Mouse (Mus musculus) liver, adult (tissue): ENCODE measurements around the gene Apbb2.

Experiments used
- GATA4 ChIP-seq: IDR thresholded peaks from 2 replicates; pipeline ENCODE4 v1.6.1; 2014; ENCODE audit warnings: mild to moderate bottlenecking, low read length; ENCODE audit not compliant: insufficient replicate concordance

Gene Apbb2

DNA sequence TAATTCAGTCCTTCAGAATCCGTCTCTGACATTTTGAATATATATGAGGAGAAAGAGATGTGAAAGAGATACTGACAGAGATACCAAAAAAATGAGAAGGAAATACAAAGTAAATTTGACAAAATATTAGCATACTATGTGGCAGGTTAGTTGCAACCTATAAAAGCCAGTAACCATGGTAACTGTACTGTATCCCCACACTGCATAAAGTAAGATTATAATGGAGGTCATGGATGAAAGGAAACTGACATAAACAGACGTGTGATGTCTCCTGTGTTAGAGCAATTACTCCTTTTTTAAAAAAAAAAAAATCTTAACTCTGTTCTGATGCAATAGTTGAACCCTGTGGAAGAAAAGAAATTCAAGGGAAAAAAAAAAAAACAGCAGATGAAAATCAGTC, 97.3 kb downstream of the Apbb2 start:
- TF ChIP-seq GATA4: no peak

GRCm38 (mm10) chr5:66519511-66519910, 99.1 kb downstream of the Apbb2 start:
- no peak for TF ChIP-seq GATA4

DNA sequence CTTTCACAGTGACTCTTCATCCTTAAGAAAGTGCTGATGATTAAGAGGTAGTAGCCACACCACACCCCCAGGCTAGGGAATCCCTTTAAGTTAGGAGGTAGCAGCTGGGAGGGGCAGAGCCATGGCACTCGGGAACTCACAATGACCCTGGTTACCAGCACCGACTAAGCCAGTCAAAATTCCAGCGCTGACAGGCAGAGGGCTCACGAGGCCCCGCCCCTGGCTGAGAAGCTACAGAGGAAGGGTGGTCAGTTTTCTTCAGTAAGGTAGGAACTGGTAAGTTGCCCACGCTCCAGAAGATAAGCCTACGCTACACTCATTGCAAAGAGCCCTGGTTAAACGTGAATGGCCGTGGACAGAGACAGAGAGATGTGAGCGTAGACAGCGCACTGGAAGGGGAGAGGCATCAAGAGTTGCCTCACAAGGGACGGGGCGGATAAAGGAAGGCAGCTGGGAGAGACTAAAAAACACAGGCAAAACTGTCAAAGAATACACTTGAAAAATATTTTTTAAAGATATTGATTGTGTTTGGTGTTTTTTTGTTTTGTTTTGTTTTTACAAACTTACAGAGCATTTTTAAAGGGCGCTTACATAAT, 100.1 kb downstream of the Apbb2 start:
- no peak for TF ChIP-seq GATA4

GRCm38 (mm10) chr5:66517503-66517902, 101.1 kb downstream of the Apbb2 start:
- TF ChIP-seq GATA4: no peak

- no peak for TF ChIP-seq GATA4
Measured at GRCm38 (mm10) chr5:66516311-66516710, 102.3 kb downstream of the Apbb2 start.

DNA sequence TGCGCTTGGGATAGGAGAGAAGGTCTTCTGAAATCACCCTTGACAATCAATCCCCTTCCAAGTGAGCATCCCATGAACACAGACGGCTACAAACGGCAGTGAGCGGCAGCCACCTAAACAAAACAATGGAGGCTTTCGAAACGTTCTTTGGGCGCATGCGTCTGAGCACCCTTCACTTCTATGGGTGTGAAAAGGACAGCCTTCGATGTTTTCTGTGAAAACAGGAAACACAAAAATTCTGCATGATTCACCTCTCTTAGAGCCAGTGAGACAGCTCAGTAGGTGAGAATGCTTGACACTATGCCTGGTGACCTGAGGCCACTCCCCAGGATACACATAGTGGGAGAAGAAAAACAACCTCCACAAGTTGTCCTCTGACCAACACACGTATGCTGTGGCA, 103.3 kb downstream of the Apbb2 start:
- no peak for TF ChIP-seq GATA4

DNA sequence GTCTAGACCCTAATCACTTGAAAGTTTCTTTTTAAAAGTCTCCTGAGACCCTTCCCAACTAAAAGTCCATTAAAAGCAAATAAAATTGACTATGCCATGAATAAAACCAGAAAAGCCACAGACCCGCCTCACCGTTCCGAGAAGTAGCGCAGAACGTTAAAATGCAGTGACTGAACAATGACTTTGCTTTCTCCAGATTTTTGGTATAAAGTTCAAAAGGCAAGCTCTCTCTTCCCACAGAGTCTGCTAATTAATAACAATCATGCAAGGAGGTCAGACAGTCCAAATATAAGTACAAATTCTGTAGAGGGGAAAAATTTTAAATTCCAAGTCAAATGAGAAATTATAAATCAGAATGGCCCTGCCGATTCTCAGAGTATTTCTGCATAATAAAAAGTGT, 103.9 kb downstream of the Apbb2 start:
- no peak for TF ChIP-seq GATA4

DNA sequence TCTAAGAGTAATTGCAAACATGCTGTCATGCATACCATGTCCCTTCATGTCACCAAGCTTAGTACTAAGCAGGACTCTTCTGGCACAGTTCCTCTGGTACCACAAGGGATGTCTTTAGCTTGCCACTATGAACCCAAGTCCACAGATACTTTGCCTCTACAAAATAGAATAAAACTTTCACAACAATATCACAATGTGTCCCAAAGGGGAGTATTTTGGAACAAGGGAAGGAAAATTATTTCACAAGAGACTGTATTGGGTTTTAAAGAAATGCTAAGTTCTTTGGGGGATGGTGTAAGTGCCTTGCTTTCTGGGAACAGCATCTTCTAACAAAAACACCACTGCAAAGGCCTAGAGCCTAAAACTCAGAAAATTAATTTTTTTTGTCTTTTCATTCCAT, 105.2 kb downstream of the Apbb2 start:
- no peak for TF ChIP-seq GATA4

DNA sequence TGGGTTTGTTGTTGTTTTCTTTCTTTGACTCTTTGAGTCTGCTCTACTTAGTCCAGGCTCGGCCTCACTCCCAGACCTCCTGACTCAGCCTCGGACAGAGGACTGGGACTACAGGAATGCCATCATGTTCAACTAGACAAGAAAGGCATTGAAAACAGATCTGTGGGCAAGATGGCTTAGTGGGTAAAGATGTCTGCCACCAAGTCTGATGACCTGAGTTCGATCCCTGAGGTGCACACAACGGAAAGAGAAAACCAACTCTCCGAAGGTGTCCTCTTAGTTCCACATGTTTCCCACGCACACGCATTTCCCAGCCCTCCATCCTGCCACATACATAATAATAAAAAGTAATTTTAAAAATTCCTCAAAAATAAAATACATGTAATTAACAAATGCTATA, 106.1 kb downstream of the Apbb2 start:
- TF ChIP-seq GATA4: no peak

- no peak for TF ChIP-seq GATA4
Measured at GRCm38 (mm10) chr5:66510716-66511115, 107.9 kb downstream of the Apbb2 start.

GRCm38 (mm10) chr5:66509151-66509550, 109.4 kb downstream of the Apbb2 start:
- TF ChIP-seq GATA4: no peak

DNA sequence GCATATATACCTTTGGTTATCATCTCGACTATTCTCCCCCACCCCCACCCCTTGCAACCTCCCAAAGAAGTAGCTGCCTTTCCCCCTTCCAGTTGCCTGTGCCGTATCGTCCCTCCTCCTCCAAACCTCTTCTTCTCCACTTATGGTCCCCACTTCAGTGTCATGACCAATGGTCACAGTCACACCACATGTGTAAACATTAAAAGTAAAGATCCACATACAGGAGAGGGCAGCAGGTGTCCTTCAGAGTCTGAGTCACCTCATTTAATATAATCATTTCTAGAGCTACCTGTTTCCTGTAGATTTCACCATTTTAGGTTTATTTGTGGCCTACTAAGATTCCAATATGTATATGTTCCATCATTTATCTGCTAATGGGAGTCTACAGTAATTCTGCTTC, 113.0 kb downstream of the Apbb2 start:
- TF ChIP-seq GATA4: no peak

DNA sequence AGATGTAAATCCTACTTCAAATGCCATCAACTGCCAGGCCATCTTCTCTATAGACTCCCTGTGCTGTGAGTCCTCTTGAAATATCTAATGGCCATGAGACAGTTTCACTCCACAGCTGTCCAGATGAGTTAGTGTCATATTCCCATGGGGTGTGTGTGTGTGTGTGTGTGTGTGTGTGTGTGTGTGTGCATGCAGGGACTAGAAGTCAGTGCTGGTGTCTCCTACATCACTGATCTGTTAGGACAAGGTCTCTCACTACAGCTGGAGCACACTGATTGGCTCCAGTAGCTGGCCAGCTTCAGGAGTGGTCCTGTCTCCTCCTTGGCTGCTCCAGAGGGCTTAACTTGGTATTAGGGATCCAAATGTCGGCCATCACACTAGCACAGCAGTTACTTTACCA, 113.5 kb downstream of the Apbb2 start:
- TF ChIP-seq GATA4: no peak

DNA sequence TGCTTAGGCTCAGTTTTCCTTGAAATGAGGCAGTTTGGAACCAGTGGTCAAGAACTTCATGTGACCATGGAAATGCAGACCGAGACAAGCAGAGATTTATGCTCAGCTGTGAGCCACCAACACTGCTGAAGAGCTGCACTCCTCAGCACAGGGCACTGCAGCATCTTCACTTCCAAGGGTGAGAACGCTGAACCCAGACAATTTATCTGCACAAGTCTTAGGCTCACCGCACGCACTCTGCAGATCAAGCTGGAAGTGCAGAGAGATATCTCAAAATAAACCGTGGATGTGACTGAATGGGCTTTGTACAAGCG, 114.2 kb downstream of the Apbb2 start:
- no peak for TF ChIP-seq GATA4

- no peak for TF ChIP-seq GATA4
Measured at GRCm38 (mm10) chr5:66503557-66504433, 114.8 kb downstream of the Apbb2 start.

DNA sequence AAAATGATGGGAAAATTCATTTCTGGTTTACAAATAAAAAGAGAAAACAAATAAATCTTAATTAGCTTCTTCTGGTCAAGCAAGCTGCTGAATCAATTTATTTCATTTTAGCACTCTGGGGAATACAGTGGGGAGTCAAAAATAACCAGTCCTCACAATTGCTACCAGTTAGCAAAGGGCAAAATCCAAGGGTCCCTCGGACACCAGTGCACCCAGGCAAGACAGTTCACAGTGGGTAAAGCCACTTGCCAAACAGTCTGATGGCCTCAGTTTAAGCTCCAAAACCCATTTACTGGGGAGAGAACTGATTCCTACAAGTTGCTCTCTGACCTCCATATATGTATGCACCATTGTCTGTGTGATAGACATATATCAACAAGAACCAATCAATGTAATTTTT, 115.6 kb downstream of the Apbb2 start:
- TF ChIP-seq GATA4: no peak

GRCm38 (mm10) chr5:66499621-66500020, 119.0 kb downstream of the Apbb2 start:
- TF ChIP-seq GATA4: no peak
